Mouse (Mus musculus) T-cell, adult 2 months (primary cell): Measurements from ENCODE around the gene Abcc12.

Experiments
- DNase-seq: peaks from one replicate; pipeline ENCODE4 v3.0.0; 2022; ENCODE audit warnings: low spot score

The Abcc12 gene

GRCm38 (mm10) chr8:86578076-86578475 lies 2.4 kb downstream of the Abcc12 start:
- DNase-seq, result no peak

GRCm38 (mm10) chr8:86577547-86577946 lies 2.9 kb downstream of the Abcc12 start:
- no peak for DNase-seq

DNA sequence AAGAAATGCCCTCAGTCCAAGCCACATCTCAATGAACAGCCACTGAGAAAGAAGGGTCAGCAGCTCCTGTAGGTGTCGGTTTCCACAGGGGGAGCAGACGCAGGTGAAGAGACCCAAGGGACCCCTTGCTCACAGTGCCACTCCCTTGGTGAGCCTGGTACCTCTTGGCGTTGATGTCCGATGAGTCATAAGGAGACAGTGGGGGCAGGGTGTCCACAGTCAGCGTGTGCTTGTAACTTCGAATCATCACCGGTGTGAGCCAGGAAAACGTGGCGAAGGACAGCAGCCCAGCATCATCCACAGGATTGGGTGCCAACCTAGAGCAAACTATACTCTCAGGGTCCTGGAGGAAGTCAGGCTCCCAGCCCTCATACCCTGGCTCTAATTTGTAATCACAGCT lies 16.8 kb downstream of the Abcc12 start:
- no peak for DNase-seq

- no peak for DNase-seq
Measured at GRCm38 (mm10) chr8:86561737-86562136, 18.7 kb downstream of the Abcc12 start.

- no peak for DNase-seq
Measured at GRCm38 (mm10) chr8:86560688-86561065, 19.8 kb downstream of the Abcc12 start.

DNA sequence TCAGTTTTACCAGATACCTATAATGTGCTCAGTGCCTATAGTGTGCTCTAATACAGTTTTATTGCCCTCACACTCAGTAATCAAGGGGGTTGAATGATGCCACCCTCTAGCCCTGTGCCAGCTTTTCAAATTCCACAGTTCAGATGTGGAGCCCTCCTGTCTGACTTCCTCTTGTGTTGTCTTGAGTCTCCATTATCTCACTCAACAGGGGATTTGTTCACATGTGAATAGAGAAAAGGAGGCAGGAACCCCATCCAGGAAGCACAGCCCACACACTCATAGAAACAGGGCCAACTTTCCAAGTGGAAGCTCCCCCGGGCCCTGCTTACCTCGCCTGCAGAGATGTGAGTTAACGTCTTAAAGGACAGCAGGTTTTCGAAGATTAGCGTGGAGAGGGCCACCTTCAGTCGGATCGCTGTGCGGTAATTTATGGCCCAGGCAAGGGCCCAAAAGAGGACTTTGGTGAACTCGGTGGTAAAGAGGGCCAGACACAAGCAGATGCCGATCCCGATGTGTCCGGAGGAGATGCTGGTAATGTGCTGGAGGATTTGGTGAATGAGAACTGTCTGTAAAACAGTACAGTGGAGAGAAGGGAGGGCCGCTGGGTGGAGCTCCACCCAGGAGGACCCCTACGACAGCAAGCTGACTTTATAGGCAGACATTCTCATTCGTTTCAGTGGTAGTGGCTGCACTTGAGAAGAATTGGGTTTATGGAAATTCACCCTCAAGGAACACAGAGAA lies 20.4 kb downstream of the Abcc12 start:
- DNase-seq, result no peak

- no peak for DNase-seq
Measured at GRCm38 (mm10) chr8:86557186-86558045, 23.1 kb downstream of the Abcc12 start.

DNA sequence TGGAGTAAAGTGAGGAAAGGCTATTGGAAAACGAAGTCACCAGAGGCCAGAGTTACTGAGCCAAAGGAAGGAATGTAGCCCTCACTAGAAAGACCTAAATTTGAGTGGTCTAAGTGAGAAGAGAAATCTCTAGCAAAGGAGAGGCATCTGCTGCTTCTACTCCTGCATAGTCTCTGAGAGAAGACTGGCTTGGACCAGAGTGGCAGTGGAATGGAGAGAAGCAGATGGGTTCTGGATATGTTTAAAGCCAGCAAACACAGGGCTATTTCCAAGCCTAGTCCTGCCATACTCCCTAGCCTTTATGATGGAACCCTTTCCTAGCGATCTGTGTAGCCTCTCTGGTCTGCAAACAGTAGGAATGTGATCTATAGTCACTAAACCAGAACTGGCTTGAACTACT lies 24.9 kb downstream of the Abcc12 start:
- no peak for DNase-seq

- DNase-seq, result no peak
Measured at GRCm38 (mm10) chr8:86554220-86554891, 26.1 kb downstream of the Abcc12 start.

GRCm38 (mm10) chr8:86550516-86550915 lies 30.0 kb downstream of the Abcc12 start:
- DNase-seq, result no peak

DNA sequence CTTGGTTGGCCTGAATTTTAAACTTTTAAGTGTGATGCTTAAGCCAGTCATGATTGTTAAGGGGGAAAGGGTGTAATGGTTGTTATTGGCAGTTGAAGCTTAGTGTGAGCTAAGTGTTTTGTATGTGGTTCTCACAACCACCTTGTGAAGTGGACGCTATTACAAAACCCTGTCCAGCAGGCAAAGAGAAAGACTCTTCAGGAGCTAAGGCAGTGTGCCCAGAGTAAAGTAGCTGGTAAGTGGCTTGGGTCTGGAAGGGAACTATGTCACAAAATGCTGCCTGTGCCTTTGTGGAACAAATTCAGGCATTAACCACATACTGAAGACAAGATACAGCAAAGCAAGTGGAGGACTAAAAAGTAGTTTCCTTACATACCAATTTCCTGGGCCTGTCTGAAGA lies 34.5 kb downstream of the Abcc12 start:
- DNase-seq, result no peak

- DNase-seq, result no peak
Measured at GRCm38 (mm10) chr8:86540906-86541305, 39.6 kb downstream of the Abcc12 start.

GRCm38 (mm10) chr8:86540376-86540775 lies 40.1 kb downstream of the Abcc12 start:
- no peak for DNase-seq

DNA sequence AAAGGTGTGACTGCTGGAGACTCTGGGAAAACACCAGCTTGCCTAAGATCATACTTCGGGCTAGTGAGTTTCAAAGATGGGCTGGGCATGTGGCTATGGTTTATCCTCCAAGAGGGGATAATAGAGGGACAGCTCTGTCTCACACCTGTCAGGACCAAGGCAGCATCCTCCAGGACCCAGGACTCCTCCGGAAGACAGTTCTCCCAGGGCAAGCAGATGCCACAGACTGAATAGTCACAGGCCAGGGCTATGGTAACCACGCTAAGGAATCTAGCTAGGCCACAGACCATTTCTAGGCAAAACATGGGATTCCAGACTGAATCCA lies 43.9 kb downstream of the Abcc12 start:
- DNase-seq, result no peak

GRCm38 (mm10) chr8:86535791-86536662 lies 44.5 kb downstream of the Abcc12 start:
- DNase-seq, result no peak

DNA sequence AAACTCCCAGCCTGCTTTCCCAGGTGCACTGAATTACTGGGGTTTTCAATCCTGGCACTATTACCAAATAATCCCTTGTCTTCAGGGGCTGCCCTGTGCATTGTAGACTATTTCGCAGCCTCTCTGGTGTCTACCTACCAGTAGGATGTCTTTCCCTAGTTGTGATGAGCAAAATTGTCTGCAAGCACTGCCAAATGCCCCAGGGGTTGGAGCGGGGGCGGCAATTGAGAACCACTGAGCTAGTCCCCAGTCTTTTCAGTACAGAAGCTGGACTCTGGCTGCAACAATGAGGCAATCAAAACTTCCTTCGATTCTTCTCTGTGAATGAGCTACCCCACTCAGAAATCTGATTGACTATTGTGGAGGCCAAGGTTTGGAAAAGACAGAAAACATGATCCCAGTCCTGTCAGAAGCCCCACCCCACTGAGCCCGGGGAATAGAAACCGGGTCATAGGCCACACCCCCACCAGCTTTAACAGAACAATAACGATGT lies 45.4 kb downstream of the Abcc12 start:
- DNase-seq, result no peak

- DNase-seq, result no peak
Measured at GRCm38 (mm10) chr8:86529714-86530113, 50.8 kb downstream of the Abcc12 start.

- DNase-seq, result no peak
Measured at GRCm38 (mm10) chr8:86527336-86528029, 53.0 kb downstream of the Abcc12 start.

GRCm38 (mm10) chr8:86526808-86527207 lies 53.7 kb downstream of the Abcc12 start:
- no peak for DNase-seq

DNA sequence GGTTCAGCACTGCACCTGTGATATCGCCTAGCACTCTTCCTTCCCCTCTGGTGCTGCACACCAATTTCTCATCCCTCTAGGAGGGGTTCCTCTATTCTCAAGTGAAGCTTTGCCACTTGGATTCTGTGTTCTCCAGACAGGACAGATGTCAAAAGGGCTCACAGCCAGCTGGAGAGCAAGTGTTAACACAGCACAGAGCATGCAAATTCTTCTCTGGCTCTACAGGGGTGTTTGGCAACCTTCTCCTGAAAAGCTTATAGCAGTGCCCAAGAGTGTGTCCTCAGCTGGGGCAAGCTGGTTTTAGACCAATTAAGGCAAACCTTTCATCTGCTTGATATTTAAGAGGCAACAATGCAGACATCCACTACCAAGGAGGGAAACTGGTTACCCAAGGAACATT lies 66.3 kb downstream of the Abcc12 start:
- DNase-seq, result no peak

GRCm38 (mm10) chr8:86512886-86513285 lies 67.6 kb downstream of the Abcc12 start:
- DNase-seq, result no peak
